Mouse (Mus musculus) spleen, adult 18-20 months (tissue): Measurements from ENCODE around the gene Cpne6.

Source experiments
- DNase-seq, 2 experiments: peaks; one replicate each; pipeline ENCODE4 v3.0.0; 2022; ENCODE audit warnings: mixed read lengths in 2 of 2

The Cpne6 gene

GRCm38 (mm10) chr14:55557003-55557402, 46.8 kb downstream of the Cpne6 start:
- DNase-seq, result peak; percentile 65 to 80

- no peak for DNase-seq
Observed at GRCm38 (mm10) chr14:55557587-55557986, 47.3 kb downstream of the Cpne6 start.

GRCm38 (mm10) chr14:55558740-55559448, 48.6 kb downstream of the Cpne6 start:
- no peak for DNase-seq

- peak; percentile 82 to 85 for DNase-seq
Observed at GRCm38 (mm10) chr14:55559799-55560201, 49.6 kb downstream of the Cpne6 start, which contains the start of gene Dcaf11. TSS of gene Dcaf11 (plus strand) at chr14:55560006.

GRCm38 (mm10) chr14:55560202-55561073, 50.2 kb downstream of the Cpne6 start, which contains the start of gene A730061H03Rik:
TSS of gene A730061H03Rik (minus strand) at chr14:55560406.
- DNase-seq, result peak; percentile 96 to 97

GRCm38 (mm10) chr14:55561860-55562259, 51.6 kb downstream of the Cpne6 start:
- DNase-seq, result no peak

- no peak for DNase-seq
Observed at GRCm38 (mm10) chr14:55563249-55563648, 53.0 kb downstream of the Cpne6 start.

DNA sequence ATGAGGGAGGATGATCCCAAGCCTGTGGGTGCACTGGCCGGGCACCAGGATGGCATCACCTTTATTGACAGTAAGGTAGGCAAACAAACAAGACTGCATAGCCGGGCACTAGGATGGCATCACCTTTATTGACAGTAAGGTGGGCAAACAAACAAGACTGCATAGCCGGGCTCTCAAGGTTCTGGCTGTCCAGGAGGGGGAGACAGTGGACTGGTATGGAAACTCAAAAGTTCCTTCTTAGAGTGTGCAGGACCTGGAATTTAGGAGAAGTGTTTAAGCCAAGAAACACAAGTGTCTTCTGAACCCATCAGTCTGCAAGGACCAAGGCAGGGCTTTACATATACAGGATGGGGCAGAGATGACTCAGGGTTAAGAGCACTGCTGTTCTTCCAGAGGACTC, 55.5 kb downstream of the Cpne6 start:
- DNase-seq, result no peak
